Mouse (Mus musculus): Measurements from ENCODE around the gene Sptlc2. TPM values are rescaled to one million over a fixed set of nuclear protein-coding genes. Genes with fewer than 3 reads are reported as not detected.

Gene Sptlc2
- total RNA-seq, 2 experiments from 2014 or later: 33.3 to 46.3 TPM

- ATAC-seq (replicated peaks; ENCODE audit: low FRiP score, low TSS enrichment, poor library complexity, severe bottlenecking): no peak
Observed at GRCm38 (mm10) chr12:87399119-87399819, 11.1 kb upstream of the Sptlc2 start.

GRCm38 (mm10) chr12:87397811-87398417, 9.8 kb upstream of the Sptlc2 start:
- no peak for ATAC-seq (replicated peaks; ENCODE audit: low FRiP score, low TSS enrichment, poor library complexity, severe bottlenecking)

- no peak for ATAC-seq (replicated peaks; ENCODE audit: low FRiP score, low TSS enrichment, poor library complexity, severe bottlenecking)
Observed at GRCm38 (mm10) chr12:87397126-87397525, 9.0 kb upstream of the Sptlc2 start.

GRCm38 (mm10) chr12:87394316-87394715, 6.2 kb upstream of the Sptlc2 start:
- no peak for ATAC-seq (replicated peaks; ENCODE audit: low FRiP score, low TSS enrichment, poor library complexity, severe bottlenecking)

GRCm38 (mm10) chr12:87393447-87394145, 5.4 kb upstream of the Sptlc2 start:
- no peak for ATAC-seq (replicated peaks; ENCODE audit: low FRiP score, low TSS enrichment, poor library complexity, severe bottlenecking)

- ATAC-seq (replicated peaks; ENCODE audit: low FRiP score, low TSS enrichment, poor library complexity, severe bottlenecking): no peak
Observed at GRCm38 (mm10) chr12:87391355-87391754, 3.2 kb upstream of the Sptlc2 start.

- ATAC-seq (replicated peaks; ENCODE audit: low FRiP score, low TSS enrichment, poor library complexity, severe bottlenecking): no peak
Observed at GRCm38 (mm10) chr12:87389231-87389630, 1.1 kb upstream of the Sptlc2 start.

GRCm38 (mm10) chr12:87387171-87388121, 709 bp downstream of the Sptlc2 start:
- ATAC-seq (replicated peaks; ENCODE audit: low FRiP score, low TSS enrichment, poor library complexity, severe bottlenecking): no peak

GRCm38 (mm10) chr12:87385051-87385450, 3.1 kb downstream of the Sptlc2 start:
- no peak for ATAC-seq (replicated peaks; ENCODE audit: low FRiP score, low TSS enrichment, poor library complexity, severe bottlenecking)

GRCm38 (mm10) chr12:87381380-87381682, 6.8 kb downstream of the Sptlc2 start:
- ATAC-seq (replicated peaks; ENCODE audit: low FRiP score, low TSS enrichment, poor library complexity, severe bottlenecking): peak; percentile 44; the same call in 1 of the 2 replicates

GRCm38 (mm10) chr12:87380586-87381379, 7.4 kb downstream of the Sptlc2 start:
- peak; percentile 90 for ATAC-seq (replicated peaks; ENCODE audit: low FRiP score, low TSS enrichment, poor library complexity, severe bottlenecking)

- peak; percentile 65 for ATAC-seq (replicated peaks; ENCODE audit: low FRiP score, low TSS enrichment, poor library complexity, severe bottlenecking)
Observed at GRCm38 (mm10) chr12:87379496-87379895, 8.7 kb downstream of the Sptlc2 start.

GRCm38 (mm10) chr12:87374159-87374558, 14.0 kb downstream of the Sptlc2 start:
- ATAC-seq (replicated peaks; ENCODE audit: low FRiP score, low TSS enrichment, poor library complexity, severe bottlenecking): no peak

GRCm38 (mm10) chr12:87369319-87369718, 18.8 kb downstream of the Sptlc2 start:
- ATAC-seq (replicated peaks; ENCODE audit: low FRiP score, low TSS enrichment, poor library complexity, severe bottlenecking): no peak

GRCm38 (mm10) chr12:87368092-87368491, 20.1 kb downstream of the Sptlc2 start:
- ATAC-seq (replicated peaks; ENCODE audit: low FRiP score, low TSS enrichment, poor library complexity, severe bottlenecking): no peak

GRCm38 (mm10) chr12:87365676-87366075, 22.5 kb downstream of the Sptlc2 start:
- no peak for ATAC-seq (replicated peaks; ENCODE audit: low FRiP score, low TSS enrichment, poor library complexity, severe bottlenecking)

- ATAC-seq (replicated peaks; ENCODE audit: low FRiP score, low TSS enrichment, poor library complexity, severe bottlenecking): no peak
Observed at GRCm38 (mm10) chr12:87362111-87362510, 26.0 kb downstream of the Sptlc2 start.

GRCm38 (mm10) chr12:87348029-87348428, 40.1 kb downstream of the Sptlc2 start:
- no peak for ATAC-seq (replicated peaks; ENCODE audit: low FRiP score, low TSS enrichment, poor library complexity, severe bottlenecking)

- ATAC-seq (replicated peaks; ENCODE audit: low FRiP score, low TSS enrichment, poor library complexity, severe bottlenecking): no peak
Observed at GRCm38 (mm10) chr12:87347511-87347910, 40.6 kb downstream of the Sptlc2 start.

All from megakaryocyte-erythroid progenitor cell, adult 5-6 weeks (primary cell).